Mouse (Mus musculus): Measurements from ENCODE around the gene Sco1.
"Not testable (repeated sequence)": the region's sequence is repeated elsewhere in the genome, so short reads cannot be mapped to it uniquely, and the experiment has no call there.

Sco1 gene

DNA sequence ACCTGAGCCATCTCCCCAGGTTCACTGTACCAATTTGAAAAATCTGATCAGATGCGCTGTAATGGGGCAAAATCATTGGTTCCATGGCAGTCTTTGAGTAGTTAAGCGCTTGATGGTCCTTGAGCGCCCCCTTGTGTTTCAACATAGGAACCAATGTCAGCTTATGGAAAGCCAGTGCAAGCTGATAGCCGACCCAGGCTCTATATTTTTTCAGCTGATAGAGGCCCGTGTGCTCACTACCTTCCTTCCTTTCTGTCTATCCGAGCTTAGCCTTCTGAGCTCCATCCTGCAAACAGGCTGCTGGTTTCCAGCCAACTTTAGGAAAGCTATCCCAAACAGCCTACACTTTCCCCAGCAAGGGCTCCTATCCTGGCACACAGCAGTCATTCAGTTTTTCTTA is 33.0 kb downstream of the Sco1 start:
- peak; percentile 14 for DNase-seq (ENCODE audit: low spot score)

- DNase-seq (ENCODE audit: low spot score) = no peak
These were observed 34.1 kb downstream of the Sco1 start for GRCm38 (mm10) chr11:67086467-67087164.

- no peak for DNase-seq (ENCODE audit: low spot score)
These were observed 34.8 kb downstream of the Sco1 start for GRCm38 (mm10) chr11:67087225-67087624.

GRCm38 (mm10) chr11:67092354-67092753 is 39.9 kb downstream of the Sco1 start:
- not testable (repeated sequence) for DNase-seq (ENCODE audit: low spot score)

GRCm38 (mm10) chr11:67093201-67093600 is 40.7 kb downstream of the Sco1 start:
- DNase-seq (ENCODE audit: low spot score) = no peak

GRCm38 (mm10) chr11:67093652-67094051 is 41.2 kb downstream of the Sco1 start:
- DNase-seq (ENCODE audit: low spot score) = no peak

DNA sequence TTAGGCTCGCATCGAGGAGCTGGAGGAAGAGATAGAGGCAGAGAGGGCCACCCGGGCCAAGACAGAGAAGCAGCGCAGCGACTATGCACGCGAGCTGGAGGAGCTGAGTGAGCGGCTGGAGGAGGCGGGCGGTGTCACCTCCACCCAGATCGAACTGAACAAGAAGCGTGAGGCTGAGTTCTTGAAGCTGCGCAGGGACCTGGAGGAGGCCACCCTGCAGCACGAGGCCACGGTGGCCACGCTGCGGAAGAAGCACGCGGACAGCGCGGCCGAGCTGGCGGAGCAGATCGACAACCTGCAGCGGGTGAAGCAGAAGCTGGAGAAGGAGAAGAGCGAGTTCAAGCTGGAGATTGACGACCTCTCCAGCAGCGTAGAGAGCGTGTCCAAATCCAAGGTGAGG is 42.0 kb downstream of the Sco1 start:
- no peak for DNase-seq (ENCODE audit: low spot score)

- DNase-seq (ENCODE audit: low spot score) = no peak
These were observed 45.2 kb downstream of the Sco1 start for GRCm38 (mm10) chr11:67097709-67098108.

- no peak for DNase-seq (ENCODE audit: low spot score)
These were observed 46.0 kb downstream of the Sco1 start for GRCm38 (mm10) chr11:67098427-67098826.

GRCm38 (mm10) chr11:67099241-67099640 is 46.8 kb downstream of the Sco1 start:
- DNase-seq (ENCODE audit: low spot score) = no peak

DNA sequence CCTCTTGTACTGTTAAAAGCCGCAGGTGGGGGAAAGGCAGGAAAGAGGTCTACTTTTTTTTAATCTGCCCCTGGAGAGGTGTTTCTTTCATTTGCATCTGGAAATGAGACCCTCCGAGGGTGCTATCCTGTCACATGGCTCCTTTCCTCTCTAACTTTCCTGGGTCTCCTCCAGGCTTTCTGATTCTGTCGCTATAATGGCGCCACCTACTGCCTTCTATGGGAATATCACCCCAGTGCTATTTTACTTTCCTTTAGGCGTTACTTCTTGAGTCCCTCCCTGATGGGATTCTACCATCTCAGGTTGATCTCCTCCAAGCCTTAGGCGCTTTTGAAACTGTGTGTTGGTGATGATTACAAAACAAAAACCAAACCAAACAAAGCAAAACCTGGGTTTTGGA is 47.7 kb downstream of the Sco1 start:
- DNase-seq (ENCODE audit: low spot score) = no peak

GRCm38 (mm10) chr11:67101713-67102112 is 49.2 kb downstream of the Sco1 start:
- no peak for DNase-seq (ENCODE audit: low spot score)

DNA sequence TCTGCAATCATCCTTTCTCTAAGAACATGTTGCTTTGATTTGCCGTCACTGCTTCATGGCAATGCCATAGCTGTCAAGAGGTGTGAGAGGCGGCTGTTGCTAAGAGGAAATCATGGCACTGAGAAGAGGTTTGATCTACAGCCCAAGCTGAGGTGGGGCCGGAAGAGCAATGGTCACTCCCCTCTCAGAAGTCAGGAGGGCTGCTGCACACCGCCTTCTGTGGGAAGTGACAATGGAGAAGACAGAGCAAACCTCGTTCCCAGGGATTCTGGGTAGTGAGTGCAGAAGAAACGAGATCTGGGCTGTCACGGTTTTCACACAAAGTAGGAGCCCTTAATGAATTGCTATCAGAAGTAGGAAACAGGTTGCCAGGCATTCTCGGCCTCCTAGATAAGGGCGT is 50.8 kb downstream of the Sco1 start:
- DNase-seq (ENCODE audit: low spot score) = no peak

GRCm38 (mm10) chr11:67104242-67104641 is 51.8 kb downstream of the Sco1 start:
- DNase-seq (ENCODE audit: low spot score) = no peak

DNA sequence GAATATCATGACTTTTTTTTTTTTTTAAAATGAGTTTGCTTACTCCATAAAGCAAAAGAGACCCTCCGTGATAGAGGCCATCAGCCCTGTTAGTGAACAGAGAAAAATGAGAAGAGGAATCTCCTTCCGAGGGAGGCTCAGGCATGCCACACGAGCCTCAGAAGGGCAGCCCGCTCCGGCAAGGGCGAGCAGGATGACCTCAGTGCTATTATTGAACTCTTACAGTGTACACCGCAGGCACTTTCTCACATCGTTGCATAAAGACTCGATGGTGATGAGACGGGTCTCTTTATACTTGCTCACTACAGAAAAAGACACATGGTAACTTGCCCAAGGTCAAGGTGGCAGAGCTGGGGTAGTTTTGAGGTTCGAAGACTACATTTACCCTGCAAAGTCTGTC is 52.2 kb downstream of the Sco1 start:
- no peak for DNase-seq (ENCODE audit: low spot score)

DNA sequence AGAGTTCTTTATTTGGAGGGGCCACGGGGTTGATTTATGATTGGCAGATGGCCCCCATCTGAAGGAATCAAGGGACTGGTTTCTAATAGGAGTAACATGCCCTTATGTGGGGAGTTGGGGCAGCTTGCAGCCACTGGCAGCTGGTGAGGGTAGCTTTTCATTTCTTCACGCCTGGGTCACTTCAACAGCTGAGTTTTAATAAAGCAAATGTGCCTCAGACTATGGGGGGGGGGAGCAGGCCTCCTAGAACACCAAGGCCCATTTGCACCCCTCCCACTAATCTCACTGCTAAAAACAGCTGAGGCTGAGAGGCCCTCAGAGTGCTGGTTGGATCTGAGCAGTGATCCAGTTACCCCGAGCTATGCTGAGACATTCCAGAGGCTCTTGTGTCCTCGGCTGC is 53.2 kb downstream of the Sco1 start:
- no peak for DNase-seq (ENCODE audit: low spot score)

GRCm38 (mm10) chr11:67106973-67107372 is 54.5 kb downstream of the Sco1 start:
- DNase-seq (ENCODE audit: low spot score) = no peak

DNA sequence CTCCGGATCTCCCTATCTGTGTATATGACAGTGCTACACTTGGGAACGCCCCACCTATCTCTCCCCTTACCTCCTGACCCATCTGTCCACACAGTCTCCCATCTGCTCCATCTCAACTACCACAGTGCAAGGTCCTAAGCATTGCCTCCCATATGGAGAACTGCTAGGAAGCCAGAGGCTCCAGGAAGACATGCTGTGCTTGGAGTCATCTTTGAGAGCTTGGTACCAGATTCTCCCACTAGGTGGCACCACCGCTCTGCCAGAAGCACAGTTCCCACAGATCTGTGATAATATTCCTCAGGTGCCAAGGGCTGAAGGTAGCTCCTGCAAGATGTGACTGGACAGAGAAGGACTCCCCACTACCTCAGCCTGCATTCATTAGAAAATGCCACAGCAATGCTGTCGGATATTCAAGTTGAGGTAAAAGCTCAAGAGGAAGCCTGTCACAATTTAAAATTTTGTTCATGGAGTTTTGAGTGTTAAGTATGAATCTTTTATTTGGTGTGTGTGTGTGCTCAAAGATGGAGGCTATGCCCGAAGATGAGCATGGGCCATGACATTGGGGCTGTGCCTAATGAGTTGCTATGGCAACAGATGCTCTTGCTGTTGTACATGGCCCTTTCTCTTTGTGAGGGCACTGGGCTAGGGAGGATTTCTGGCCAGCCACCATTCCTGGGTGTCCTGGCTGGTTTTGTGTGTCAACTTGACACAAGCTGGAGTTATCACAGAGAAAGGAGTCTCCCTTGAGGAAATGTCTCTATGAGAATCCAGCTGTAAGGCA is 57.9 kb downstream of the Sco1 start:
- peak; percentile 45 for DNase-seq (ENCODE audit: low spot score)

GRCm38 (mm10) chr11:67112019-67112850 is 59.8 kb downstream of the Sco1 start:
- DNase-seq (ENCODE audit: low spot score) = peak; percentile 22

DNA sequence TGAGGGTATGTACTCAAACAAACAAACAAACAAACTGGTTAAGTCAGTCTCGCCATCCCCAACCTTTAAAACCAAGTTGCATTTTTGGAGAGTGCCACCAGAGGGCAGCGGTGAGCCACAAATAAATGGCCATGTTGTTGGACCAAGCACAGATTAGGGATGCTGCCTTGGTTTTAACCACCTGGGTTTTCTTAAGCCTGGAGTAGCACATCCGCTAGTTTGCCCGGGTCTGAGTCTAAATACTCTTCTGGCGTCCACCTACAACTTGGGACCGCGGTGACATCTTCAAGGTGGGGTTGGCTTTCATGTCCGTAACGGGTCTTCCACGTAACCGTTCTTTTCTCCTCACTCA is 60.4 kb downstream of the Sco1 start:
- DNase-seq (ENCODE audit: low spot score) = peak; percentile 45

DNA sequence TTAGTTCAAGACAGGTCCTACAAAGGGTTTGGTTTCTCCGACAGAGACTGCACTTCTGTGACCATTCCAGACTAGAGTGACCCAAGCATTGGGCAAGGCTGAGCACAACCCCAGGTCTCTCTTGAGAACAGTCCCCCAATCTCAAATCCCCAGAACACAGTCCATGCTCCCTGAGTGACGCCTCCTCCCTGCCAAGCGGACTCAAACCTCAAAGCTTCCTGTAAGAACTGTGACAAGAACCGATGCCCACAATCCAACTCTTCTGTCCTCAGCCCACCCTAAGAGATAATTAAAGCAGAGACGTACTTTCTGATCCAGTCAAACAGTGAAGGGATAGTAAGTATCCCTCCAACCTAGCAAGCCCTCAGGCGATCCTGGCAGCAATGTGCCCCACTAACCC is 60.9 kb downstream of the Sco1 start:
- DNase-seq (ENCODE audit: low spot score) = no peak

DNA sequence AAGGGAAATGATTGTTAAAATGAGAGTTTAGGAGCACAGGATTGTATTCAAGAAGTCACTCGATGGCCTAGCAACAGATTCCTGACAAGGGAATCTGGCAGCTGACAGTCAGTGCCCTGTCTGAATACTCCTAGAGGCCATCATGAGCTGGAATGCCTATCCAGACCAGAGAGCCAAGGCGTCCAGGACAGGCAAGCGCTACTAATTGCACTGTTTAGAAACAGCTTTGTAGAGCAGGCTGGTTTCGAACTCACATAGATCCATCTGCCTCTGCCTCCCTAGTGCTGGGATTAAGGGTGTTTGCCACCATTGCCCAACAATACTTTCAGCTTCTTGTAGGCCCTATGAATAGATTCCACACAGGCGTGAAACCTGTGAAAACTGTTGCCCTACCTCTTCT is 61.8 kb downstream of the Sco1 start:
- DNase-seq (ENCODE audit: low spot score) = no peak

DNA sequence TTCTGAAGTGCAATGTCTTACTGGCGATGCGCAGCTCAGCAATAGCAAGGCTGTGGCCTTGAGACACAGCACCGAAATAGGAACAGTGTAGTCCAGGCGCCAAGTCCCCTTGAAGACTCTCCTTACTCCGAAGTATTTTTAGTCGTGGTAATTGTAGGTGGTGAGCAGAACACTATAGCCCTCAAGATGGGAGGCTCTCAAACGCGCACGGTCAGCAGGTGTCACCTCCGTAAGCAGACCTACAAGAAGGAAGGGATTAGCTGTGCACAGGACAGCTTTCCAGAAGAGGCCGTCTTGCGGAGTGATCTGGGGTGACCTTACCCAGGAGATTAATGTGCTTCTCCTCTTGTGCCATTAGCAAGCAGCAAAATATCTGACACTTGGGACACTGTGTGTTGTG is 62.4 kb downstream of the Sco1 start:
- no peak for DNase-seq (ENCODE audit: low spot score)
